Mouse (Mus musculus) ES-E14 (cell line): ENCODE results near the gene Zfp697. TPM values are rescaled to one million over a fixed set of nuclear protein-coding genes. Genes with fewer than 3 reads are reported as not detected.

Experiments used
- DNase-seq: peaks from one replicate; pipeline ENCODE4 v3.0.0-alpha.2; 2013; ENCODE audit warnings: low read depth, low spot score
- H3K27ac ChIP-seq: 2 replicates; pipeline ENCODE4 v1.5.1; 2012; ENCODE audit warnings: low read depth, mild to moderate bottlenecking, low read length, moderate library complexity, mixed read lengths; ENCODE audit not compliant: poor library complexity, insufficient read depth, severe bottlenecking
- H3K36me3 ChIP-seq: 2 replicates; pipeline ENCODE4 v1.6.1; 2012; ENCODE audit warnings: mild to moderate bottlenecking, low read length, moderate library complexity, mixed read lengths; ENCODE audit not compliant: control insufficient read depth, poor library complexity, insufficient read depth, severe bottlenecking
- H3K4me1 ChIP-seq, 2 experiments: fragments of 150-350 bp in 1 of 2; sonication (generic) in 1 of 2; 2 replicates each; pipeline ENCODE4 v1.6.1; 2012; ENCODE audit warnings: low read length in 2 of 2, mild to moderate bottlenecking in 1 of 2, mixed read lengths in 1 of 2; ENCODE audit not compliant: control insufficient read depth in 2 of 2, insufficient read depth in 2 of 2, poor library complexity in 1 of 2
- H3K4me3 ChIP-seq, 2 experiments: fragments of 150-350 bp in 1 of 2; sonication (generic) in 1 of 2; 2 replicates each; pipeline ENCODE4 v1.5.1; 2012; ENCODE audit warnings: low read length in 2 of 2, low read depth in 1 of 2, mild to moderate bottlenecking in 1 of 2, mixed read lengths in 1 of 2; ENCODE audit not compliant: insufficient read depth in 1 of 2, poor library complexity in 1 of 2, severe bottlenecking in 1 of 2
- H3K9ac ChIP-seq: 2 replicates; pipeline ENCODE4 v1.6.1; 2012; ENCODE audit warnings: low read depth, mild to moderate bottlenecking, low read length, mixed read lengths; ENCODE audit not compliant: poor library complexity, insufficient read depth, severe bottlenecking
- H3K9me3 ChIP-seq: fragments of 150-350 bp; sonication (generic); 2 replicates; pipeline ENCODE4 v1.6.1; 2012; ENCODE audit warnings: low read depth, mild to moderate bottlenecking, low read length; ENCODE audit not compliant: control insufficient read depth, insufficient read depth
- CHD2 ChIP-seq: IDR thresholded peaks from 2 replicates; pipeline ENCODE4 v1.6.1; 2014; ENCODE audit warnings: mild to moderate bottlenecking, low read depth, low read length, inconsistent platforms
- HCFC1 ChIP-seq: IDR thresholded peaks from 2 replicates; pipeline ENCODE4 v1.6.1; 2012; ENCODE audit warnings: low read length, inconsistent platforms, borderline replicate concordance; ENCODE audit not compliant: insufficient read depth
- MAFK ChIP-seq: IDR thresholded peaks from 2 replicates; pipeline ENCODE4 v1.6.1; 2014; ENCODE audit warnings: mild to moderate bottlenecking, low read depth, low read length, inconsistent platforms; ENCODE audit not compliant: insufficient read depth
- ZC3H11A ChIP-seq: IDR thresholded peaks from 2 replicates; pipeline ENCODE4 v1.6.1; 2012; ENCODE audit warnings: low read depth, mild to moderate bottlenecking, inconsistent platforms, low read length, borderline replicate concordance
- ZNF384 ChIP-seq: IDR thresholded peaks from 2 replicates; pipeline ENCODE4 v1.6.1; 2012; ENCODE audit warnings: low read depth, low read length, inconsistent platforms
- in situ Hi-C, 2 experiments: fragments of 600-800 bp; cut with MboI; formaldehyde crosslinking; loops; one replicate each; pipeline ENCODE4 v1.15.1; 2025; ENCODE audit warnings: low sequenced_read_pairs in 2 of 2, inconsistent platforms in 1 of 2; ENCODE audit not compliant: unreplicated experiment in 2 of 2
- total RNA-seq: library from RNA; depleted of rRNA; stranded (reverse); fragments of 300-350 nt; gene quantifications from 2 replicates; pipeline ENCODE4 v1.2.3, GENCODE M21; 2012

The Zfp697 gene
- total RNA-seq, 1 experiment, result 3.4 TPM

- Histone ChIP-seq H3K9ac (no peak within 1 kb of the TSS), H3K9me3 (no peaks in the 10 kb centered on the region), H3K36me3 (no peaks in the 10 kb centered on the region), H3K4me3 (no peak within 1 kb of the TSS), H3K4me1 (no peaks in the 10 kb centered on the region), H3K27ac (no peak within 1 kb of the TSS)
- in situ Hi-C loops, result no loop called here
- DNase-seq, result no peak
- TF ChIP-seq ZNF384 (no peak), ZC3H11A (no peak), MAFK (no peak), HCFC1 (no peak), CHD2 (no peak)
These were observed 247.9 kb downstream of the Zfp697 start, which contains the start of gene Hsd3b5 for GRCm38 (mm10) chr3:98630152-98630551. TSS of gene Hsd3b5 (minus strand) at chr3:98630252.

- Histone ChIP-seq H3K9me3 (no peaks in the 10 kb centered on the region), H3K4me1 (no peaks in the 10 kb centered on the region), H3K4me3 (no peak overlapping the region), H3K27ac (no peak overlapping the region), H3K9ac (no peak overlapping the region), H3K36me3 (no peaks in the 10 kb centered on the region)
- TF ChIP-seq ZC3H11A, result no peak
- no peak for TF ChIP-seq ZNF384
- no peak for TF ChIP-seq MAFK
- no peak for TF ChIP-seq HCFC1
- no peak for TF ChIP-seq CHD2
- in situ Hi-C loops, result no loop called here
- no peak for DNase-seq
These were observed 252.9 kb downstream of the Zfp697 start for GRCm38 (mm10) chr3:98635145-98635544.

- Histone ChIP-seq H3K9me3 (no peaks in the 10 kb centered on the region), H3K4me1 (no peaks in the 10 kb centered on the region), H3K9ac (no peak overlapping the region), H3K27ac (no peak overlapping the region), H3K36me3 (no peaks in the 10 kb centered on the region), H3K4me3 (no peak overlapping the region)
- TF ChIP-seq MAFK, result no peak
- no peak for TF ChIP-seq HCFC1
- no peak for TF ChIP-seq ZNF384
- TF ChIP-seq ZC3H11A, result no peak
- no peak for TF ChIP-seq CHD2
- no peak for DNase-seq
- in situ Hi-C loops, result no loop called here
These were observed 298.5 kb downstream of the Zfp697 start for GRCm38 (mm10) chr3:98680786-98681185.

GRCm38 (mm10) chr3:98682401-98682800, 300.1 kb downstream of the Zfp697 start:
- Histone ChIP-seq H3K4me3 (no peak overlapping the region), H3K9ac (no peak overlapping the region), H3K4me1 (no peaks in the 10 kb centered on the region), H3K9me3 (no peaks in the 10 kb centered on the region), H3K36me3 (no peaks in the 10 kb centered on the region), H3K27ac (no peak overlapping the region)
- no peak for DNase-seq
- no peak for TF ChIP-seq MAFK
- TF ChIP-seq ZC3H11A, result no peak
- no peak for TF ChIP-seq ZNF384
- TF ChIP-seq CHD2, result no peak
- TF ChIP-seq HCFC1, result no peak
- in situ Hi-C loops, result no loop called here

GRCm38 (mm10) chr3:98720740-98721139, 338.5 kb downstream of the Zfp697 start:
- H3K4me1 ChIP-seq, result no peaks in the 10 kb centered on the region
- no peak overlapping the region for H3K9ac ChIP-seq
- no peaks in the 10 kb centered on the region for H3K36me3 ChIP-seq
- no peak for DNase-seq
- no peak for TF ChIP-seq HCFC1
- no peak for TF ChIP-seq ZNF384
- no peak overlapping the region for H3K4me3 ChIP-seq
- H3K9me3 ChIP-seq, result no peaks in the 10 kb centered on the region
- in situ Hi-C loops, result no loop called here
- H3K27ac ChIP-seq, result no peak overlapping the region
